Mouse (Mus musculus): ENCODE data around the gene Olfr32.
"Not testable (repeated sequence)": the region's sequence is repeated elsewhere in the genome, so short reads cannot be mapped to it uniquely, and the experiment has no call there.

The Olfr32 gene

GRCm38 (mm10) chr2:90142196-90142595 lies at the start of gene Olfr32:
Gene Olfr32, minus strand, starts transcription at chr2:90142296.
- no peak for DNase-seq

GRCm38 (mm10) chr2:90187082-90187481 lies 45.0 kb upstream of the Olfr32 start:
- not testable (repeated sequence) for DNase-seq

- DNase-seq: not testable (repeated sequence)
Measured at GRCm38 (mm10) chr2:90186082-90186481, 44.0 kb upstream of the Olfr32 start.

- DNase-seq: no peak
Measured at GRCm38 (mm10) chr2:90153916-90154315, 11.8 kb upstream of the Olfr32 start.

- no peak for DNase-seq
Measured at GRCm38 (mm10) chr2:90152991-90153390, 10.9 kb upstream of the Olfr32 start, which contains the start of gene Olfr1270. Gene Olfr1270, minus strand, starts transcription at chr2:90153091.

GRCm38 (mm10) chr2:90121312-90121711 lies 20.8 kb downstream of the Olfr32 start, which contains the start of gene Olfr1269:
Gene Olfr1269, minus strand, starts transcription at chr2:90121412.
- DNase-seq: no peak

Data from right cerebral cortex, adult 18-20 months (tissue).